Mouse (Mus musculus) E14TG2a.4 (cell line): ENCODE measurements around the gene Tor1aip2.

ENCODE experiments used
- CTCF ChIP-seq: conservative IDR thresholded peaks from 2 replicates; pipeline ENCODE4 v1.5.1; 2014; ENCODE audit warnings: low read length
- NANOG ChIP-seq: IDR thresholded peaks from 2 replicates; pipeline ENCODE4 v1.6.1; 2014; ENCODE audit warnings: borderline replicate concordance, low read length, mixed read lengths
- POU5F1 ChIP-seq: IDR thresholded peaks from 2 replicates; pipeline ENCODE4 v1.6.1; 2014; ENCODE audit warnings: low read length, borderline replicate concordance

- TF ChIP-seq CTCF (no peak), NANOG (no peak), POU5F1 (no peak)
These were observed 6.4 kb downstream of the Tor1aip2 start for GRCm38 (mm10) chr1:156041451-156042241.
